Mouse (Mus musculus) bone marrow macrophage, adult 2 months (primary cell): ENCODE measurements around the gene Mark2.

Experiments used
- CTCF ChIP-seq: IDR thresholded peaks from 2 replicates; pipeline ENCODE4 v1.5.1; 2012; ENCODE audit warnings: low read depth, mild to moderate bottlenecking, low read length, moderate library complexity
- POLR2A ChIP-seq: IDR thresholded peaks from 2 replicates; pipeline ENCODE4 v1.6.1; 2012; ENCODE audit warnings: mild to moderate bottlenecking, low read depth, low read length, borderline replicate concordance

DNA sequence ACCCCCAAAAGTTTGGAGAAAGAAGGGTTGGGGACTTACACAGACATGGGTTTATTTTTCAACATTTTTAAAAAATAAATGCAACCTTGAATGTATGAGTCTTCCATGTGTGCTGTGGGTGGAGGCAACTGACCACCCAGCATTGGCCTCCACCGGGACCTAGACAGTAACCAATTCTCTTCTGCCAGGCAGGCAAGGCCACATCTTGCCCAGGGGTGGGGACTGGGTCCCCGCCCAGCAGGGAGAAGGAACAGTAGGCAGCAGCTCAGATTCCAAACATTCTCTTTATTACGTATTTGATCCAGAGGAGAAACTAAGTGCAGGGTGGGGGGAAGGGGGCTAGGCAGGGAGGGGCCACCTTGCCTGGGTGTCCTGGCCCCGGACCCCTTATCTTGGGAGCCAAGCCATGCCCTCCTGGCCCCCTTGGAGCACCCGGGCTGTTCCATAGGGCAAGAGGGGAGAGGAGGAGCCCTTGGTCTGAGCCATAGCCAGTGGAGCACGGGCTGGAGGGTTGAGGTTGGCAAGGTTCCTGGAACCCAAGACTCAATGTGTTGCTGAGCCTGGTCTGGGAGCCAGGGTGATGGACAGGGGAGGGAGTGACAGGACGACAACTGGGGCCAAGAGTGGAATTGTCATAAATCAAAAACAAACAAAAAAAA is 66.4 kb downstream of the Mark2 start:
- TF ChIP-seq POLR2A (no peak), CTCF (no peak)
